Mouse (Mus musculus): ENCODE results near the gene Gm29554.
"Not testable (repeated sequence)": the region's sequence is repeated elsewhere in the genome, so short reads cannot be mapped to it uniquely, and the experiment has no call there.

Gm29554 gene

GRCm38 (mm10) chrY:12273632-12274031, at the start of gene Gm29554:
Gm29554 (plus strand) TSS chrY:12273932.
- ATAC-seq (ENCODE audit: low TSS enrichment), result not testable (repeated sequence)

Data from frontal cortex, adult (tissue).